Mouse (Mus musculus) hindlimb bud, embryonic 11.5 days (tissue): ENCODE measurements around the gene Exoc8.

Source experiments
- DNase-seq: peaks from one replicate; pipeline ENCODE4 v3.0.0-alpha.2; 2012; ENCODE audit warnings: low read depth, low spot score; ENCODE audit errors: extremely low spot score

Exoc8 gene

GRCm38 (mm10) chr8:124859466-124859865 is 38.0 kb downstream of the Exoc8 start:
- no peak for DNase-seq

GRCm38 (mm10) chr8:124853511-124853910 is 44.0 kb downstream of the Exoc8 start:
- no peak for DNase-seq

- DNase-seq = no peak
Observed at GRCm38 (mm10) chr8:124845573-124845972, 51.9 kb downstream of the Exoc8 start.

- DNase-seq = no peak
Observed at GRCm38 (mm10) chr8:124845131-124845530, 52.4 kb downstream of the Exoc8 start.
